Mouse (Mus musculus): ENCODE results near the gene Acsbg2. TPM values are rescaled to one million over a fixed set of nuclear protein-coding genes. Genes with fewer than 3 reads are reported as not detected.
"Not testable (repeated sequence)": the region's sequence is repeated elsewhere in the genome, so short reads cannot be mapped to it uniquely, and the experiment has no call there.

Gene Acsbg2
- polyA plus RNA-seq (2021), result not detected

GRCm38 (mm10) chr17:56874237-56874636, at the start of gene Acsbg2:
TSS of gene Acsbg2 (minus strand) at chr17:56874447.
- TF ChIP-seq CTCF (IDR thresholded peaks at IDR 0.05), result no peak
- DNase-seq (ENCODE audit: low read depth, low spot score) (no peak), ATAC-seq (no peak)
- CTCF ChIA-PET, result no interaction called here
- H3K27me3 ChIP-seq, result peaks cover 4% of the 10 kb centered on the region
- in situ Hi-C loops (cut with MboI; ENCODE audit: low pct_unique_long_range_greater_than_20kb), result no loop called here
- POLR2A ChIA-PET, result no interaction called here

GRCm38 (mm10) chr17:56919725-56920124, 45.5 kb upstream of the Acsbg2 start:
- ChIA-PET POLR2A (interaction anchor here (1.6 kb wide), 1 partner anchor 14 kb away, joined by 4 read pairs; no protein-coding TSS in a partner anchor), CTCF (no interaction called here)
- TF ChIP-seq CTCF (IDR thresholded peaks at IDR 0.05), result no peak
- no peak for ATAC-seq
- in situ Hi-C loops (cut with MboI; ENCODE audit: low pct_unique_long_range_greater_than_20kb), result no loop called here
- no peak for DNase-seq (ENCODE audit: low read depth, low spot score)
- H3K27me3 ChIP-seq, result no peaks in the 10 kb centered on the region

GRCm38 (mm10) chr17:56917166-56917565, 42.9 kb upstream of the Acsbg2 start:
- no peaks in the 10 kb centered on the region for H3K27me3 ChIP-seq
- CTCF ChIA-PET, result no interaction called here
- in situ Hi-C loops (cut with MboI; ENCODE audit: low pct_unique_long_range_greater_than_20kb), result no loop called here
- POLR2A ChIA-PET, result no interaction called here
- TF ChIP-seq CTCF (IDR thresholded peaks at IDR 0.05), result no peak
- DNase-seq (ENCODE audit: low read depth, low spot score) (no peak), ATAC-seq (no peak)

- no peaks in the 10 kb centered on the region for H3K27me3 ChIP-seq
- POLR2A ChIA-PET, result no interaction called here
- TF ChIP-seq CTCF (IDR thresholded peaks at IDR 0.05), result no peak
- ATAC-seq (no peak), DNase-seq (ENCODE audit: low read depth, low spot score) (no peak)
- CTCF ChIA-PET, result interaction anchor here (1.9 kb wide), 1 partner anchor 16 kb away, joined by 7 read pairs; no protein-coding TSS in a partner anchor
- in situ Hi-C loops (cut with MboI; ENCODE audit: low pct_unique_long_range_greater_than_20kb), result no loop called here
Measured at GRCm38 (mm10) chr17:56913444-56913843, 39.2 kb upstream of the Acsbg2 start.

GRCm38 (mm10) chr17:56913023-56913422, 38.8 kb upstream of the Acsbg2 start:
- ATAC-seq (no peak), DNase-seq (ENCODE audit: low read depth, low spot score) (no peak)
- H3K27me3 ChIP-seq, result no peaks in the 10 kb centered on the region
- TF ChIP-seq CTCF (IDR thresholded peaks at IDR 0.05), result no peak
- CTCF ChIA-PET, result interaction anchor here (1.9 kb wide), 2 partner anchors 9 to 15 kb away, joined by 6 to 7 read pairs; no protein-coding TSS in a partner anchor
- POLR2A ChIA-PET, result interaction anchor here (0.7 kb wide), 1 partner anchor 129 kb away, joined by 3 read pairs; no protein-coding TSS in a partner anchor
- in situ Hi-C loops (cut with MboI; ENCODE audit: low pct_unique_long_range_greater_than_20kb), result no loop called here

- POLR2A ChIA-PET; ATAC-seq; in situ Hi-C loops (cut with MboI; ENCODE audit: low pct_unique_long_range_greater_than_20kb); DNase-seq (ENCODE audit: low read depth, low spot score); CTCF ChIA-PET; H3K27me3 ChIP-seq: not testable (repeated sequence)
Measured at GRCm38 (mm10) chr17:56909764-56910163, 35.5 kb upstream of the Acsbg2 start.

- ChIA-PET CTCF (no interaction called here), POLR2A (no interaction called here)
- DNase-seq (ENCODE audit: low read depth, low spot score) (no peak), ATAC-seq (no peak)
- H3K27me3 ChIP-seq, result no peaks in the 10 kb centered on the region
- TF ChIP-seq CTCF (IDR thresholded peaks at IDR 0.05), result no peak
- in situ Hi-C loops (cut with MboI; ENCODE audit: low pct_unique_long_range_greater_than_20kb), result no loop called here
Measured at GRCm38 (mm10) chr17:56907887-56908286, 33.6 kb upstream of the Acsbg2 start.

GRCm38 (mm10) chr17:56907096-56907495, 32.8 kb upstream of the Acsbg2 start:
- DNase-seq (ENCODE audit: low read depth, low spot score), result no peak
- ChIA-PET CTCF (no interaction called here), POLR2A (no interaction called here)
- H3K27me3 ChIP-seq, result no peaks in the 10 kb centered on the region
- in situ Hi-C loops (cut with MboI; ENCODE audit: low pct_unique_long_range_greater_than_20kb), result no loop called here
- TF ChIP-seq CTCF (IDR thresholded peaks at IDR 0.05), result no peak
- no peak for ATAC-seq

- ChIA-PET CTCF (interaction anchor here (0.6 to 1.4 kb wide), 2 partner anchors 9 to 11 kb away, joined by 3 read pairs; no protein-coding TSS in a partner anchor), POLR2A (interaction anchor here (1.0 kb wide), 1 partner anchor 14 kb away, joined by 4 read pairs; no protein-coding TSS in a partner anchor)
- no peaks in the 10 kb centered on the region for H3K27me3 ChIP-seq
- ATAC-seq, result no peak
- in situ Hi-C loops (cut with MboI; ENCODE audit: low pct_unique_long_range_greater_than_20kb), result no loop called here
- no peak for TF ChIP-seq CTCF (IDR thresholded peaks at IDR 0.05)
- DNase-seq (ENCODE audit: low read depth, low spot score), result no peak
Measured at GRCm38 (mm10) chr17:56906166-56906565, 31.9 kb upstream of the Acsbg2 start.

GRCm38 (mm10) chr17:56902698-56903097, 28.5 kb upstream of the Acsbg2 start:
- in situ Hi-C loops (cut with MboI; ENCODE audit: low pct_unique_long_range_greater_than_20kb), result no loop called here
- no peak for TF ChIP-seq CTCF (IDR thresholded peaks at IDR 0.05)
- POLR2A ChIA-PET, result no interaction called here
- no peaks in the 10 kb centered on the region for H3K27me3 ChIP-seq
- ATAC-seq (no peak), DNase-seq (ENCODE audit: low read depth, low spot score) (no peak)
- CTCF ChIA-PET, result no interaction called here

GRCm38 (mm10) chr17:56897630-56898195, 23.5 kb upstream of the Acsbg2 start:
- no peaks in the 10 kb centered on the region for H3K27me3 ChIP-seq
- ChIA-PET CTCF (interaction anchor here (1.1 to 1.8 kb wide), 6 partner anchors 8 to 92 kb away, joined by 3 to 10 read pairs (median 5); partner anchors contain the start of gene Clpp), POLR2A (no interaction called here)
- ATAC-seq (peak; percentile 78), DNase-seq (ENCODE audit: low read depth, low spot score) (no peak)
- in situ Hi-C loops (cut with MboI; ENCODE audit: low pct_unique_long_range_greater_than_20kb), result no loop called here
- no peak for TF ChIP-seq CTCF (IDR thresholded peaks at IDR 0.05)

Data from Patski (cell line).